Mouse (Mus musculus): Measurements from ENCODE around the gene Slc26a5.

Gene Slc26a5

GRCm38 (mm10) chr5:21865346-21866107 lies at the start of gene Slc26a5:
Gene Slc26a5, minus strand, starts transcription at chr5:21865604.
- DNase-seq, result no peak

GRCm38 (mm10) chr5:21914776-21915175 lies 49.4 kb upstream of the Slc26a5 start:
- no peak for DNase-seq

- DNase-seq, result no peak
These were observed 47.6 kb upstream of the Slc26a5 start for GRCm38 (mm10) chr5:21912835-21913530.

- no peak for DNase-seq
These were observed 45.3 kb upstream of the Slc26a5 start for GRCm38 (mm10) chr5:21910726-21911125.

GRCm38 (mm10) chr5:21909713-21910112 lies 44.3 kb upstream of the Slc26a5 start:
- DNase-seq, result no peak

GRCm38 (mm10) chr5:21901411-21901810 lies 36.0 kb upstream of the Slc26a5 start:
- DNase-seq, result no peak

- DNase-seq, result no peak
These were observed 35.5 kb upstream of the Slc26a5 start for GRCm38 (mm10) chr5:21900891-21901290.

GRCm38 (mm10) chr5:21898875-21899274 lies 33.5 kb upstream of the Slc26a5 start:
- DNase-seq, result no peak

- no peak for DNase-seq
These were observed 31.2 kb upstream of the Slc26a5 start for GRCm38 (mm10) chr5:21896586-21896985.

GRCm38 (mm10) chr5:21894168-21894567 lies 28.8 kb upstream of the Slc26a5 start:
- no peak for DNase-seq

GRCm38 (mm10) chr5:21866750-21867149 lies 1.3 kb upstream of the Slc26a5 start:
- no peak for DNase-seq

- peak; percentile 3 for DNase-seq
These were observed 908 bp upstream of the Slc26a5 start for GRCm38 (mm10) chr5:21866311-21866712.

GRCm38 (mm10) chr5:21858653-21859052 lies 6.8 kb downstream of the Slc26a5 start:
- no peak for DNase-seq

GRCm38 (mm10) chr5:21851679-21852340 lies 13.6 kb downstream of the Slc26a5 start:
- DNase-seq, result no peak

- no peak for DNase-seq
These were observed 18.0 kb downstream of the Slc26a5 start for GRCm38 (mm10) chr5:21847438-21847837.

- no peak for DNase-seq
These were observed 18.7 kb downstream of the Slc26a5 start for GRCm38 (mm10) chr5:21846616-21847290.

- DNase-seq, result no peak
These were observed 20.7 kb downstream of the Slc26a5 start for GRCm38 (mm10) chr5:21844676-21845075.

- no peak for DNase-seq
These were observed 33.6 kb downstream of the Slc26a5 start for GRCm38 (mm10) chr5:21831761-21832160.

- no peak for DNase-seq
These were observed 36.5 kb downstream of the Slc26a5 start for GRCm38 (mm10) chr5:21828855-21829254.

- DNase-seq, result no peak
These were observed 37.8 kb downstream of the Slc26a5 start for GRCm38 (mm10) chr5:21827643-21828042.

- DNase-seq, result no peak
These were observed 39.0 kb downstream of the Slc26a5 start for GRCm38 (mm10) chr5:21826370-21826769.

GRCm38 (mm10) chr5:21813994-21814393 lies 51.4 kb downstream of the Slc26a5 start:
- no peak for DNase-seq

GRCm38 (mm10) chr5:21810924-21811323 lies 54.5 kb downstream of the Slc26a5 start:
- DNase-seq, result no peak
